Mouse (Mus musculus): ENCODE results near the gene Pdhx. TPM values are rescaled to one million over a fixed set of nuclear protein-coding genes. Genes with fewer than 3 reads are reported as not detected.

The Pdhx gene
- polyA plus RNA-seq, 1 experiment = 4.9 TPM

DNA sequence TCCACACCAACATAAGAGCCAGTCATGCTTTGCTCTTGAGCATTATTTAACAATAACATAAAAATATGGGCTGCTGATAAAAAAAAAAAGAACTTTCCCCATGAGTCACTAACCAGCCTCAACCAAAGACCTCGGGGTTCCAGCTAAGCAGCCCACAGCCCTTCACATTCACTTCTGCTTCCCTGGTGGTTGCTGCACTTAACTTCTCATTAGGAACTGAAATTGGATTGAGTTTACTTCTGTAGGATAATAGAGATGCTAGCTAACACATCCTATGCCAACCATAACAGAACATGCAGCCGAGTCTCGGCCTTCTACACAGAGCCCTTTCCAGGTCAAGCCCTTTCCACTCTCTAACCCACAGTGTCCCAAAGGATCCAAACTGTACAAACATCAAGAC is 65.1 kb downstream of the Pdhx start:
- WGBS = 81% methylated on average over 3 of the region's 3 CpGs
- no peak overlapping the region; the same call in 1 of the 2 replicates for H3K27ac ChIP-seq (ENCODE audit: insufficient read depth, low read depth, low read length)
- no peak overlapping the region for H3K4me3 ChIP-seq (ENCODE audit: low read depth, low read length)
- TF ChIP-seq CTCF (IDR thresholded peaks at IDR 0.05; ENCODE audit: extremely low read depth, insufficient read length, insufficient replicate concordance, low read depth, low read length) (no peak), POLR2A (IDR thresholded peaks at IDR 0.05; ENCODE audit: low read depth, low read length) (no peak)
- H3K4me1 ChIP-seq (ENCODE audit: control insufficient read depth, insufficient read depth, insufficient read length, low read length) = no peaks in the 10 kb centered on the region
- H3K27me3 ChIP-seq (ENCODE audit: control insufficient read depth, insufficient read depth, low read length) = no peaks in the 10 kb centered on the region
- no peaks in the 10 kb centered on the region for H3K36me3 ChIP-seq (ENCODE audit: control insufficient read depth, insufficient read depth, low read length)

DNA sequence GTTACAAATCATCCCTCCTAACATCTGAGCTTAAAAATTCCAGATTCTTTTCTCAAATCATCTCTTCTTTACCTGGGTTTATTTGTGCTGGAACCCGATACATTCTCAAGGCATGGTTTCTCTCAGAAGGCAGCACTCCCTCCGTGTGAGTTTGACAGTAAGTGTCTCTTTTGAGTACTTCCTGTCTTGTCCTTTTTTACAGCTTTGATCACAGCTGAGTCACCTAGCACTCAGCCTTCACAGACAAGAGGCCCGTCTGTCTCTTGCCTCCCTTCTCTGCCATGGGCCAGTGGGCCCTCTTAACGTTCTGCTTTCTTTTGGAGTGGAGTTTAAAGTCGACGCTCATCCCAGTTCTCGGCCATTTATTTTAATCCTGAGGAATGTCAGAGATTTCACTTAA is 68.7 kb downstream of the Pdhx start:
- WGBS = 65% methylated on average over 7 of the region's 7 CpGs
- H3K36me3 ChIP-seq (ENCODE audit: control insufficient read depth, insufficient read depth, low read length) = no peaks in the 10 kb centered on the region

DNA sequence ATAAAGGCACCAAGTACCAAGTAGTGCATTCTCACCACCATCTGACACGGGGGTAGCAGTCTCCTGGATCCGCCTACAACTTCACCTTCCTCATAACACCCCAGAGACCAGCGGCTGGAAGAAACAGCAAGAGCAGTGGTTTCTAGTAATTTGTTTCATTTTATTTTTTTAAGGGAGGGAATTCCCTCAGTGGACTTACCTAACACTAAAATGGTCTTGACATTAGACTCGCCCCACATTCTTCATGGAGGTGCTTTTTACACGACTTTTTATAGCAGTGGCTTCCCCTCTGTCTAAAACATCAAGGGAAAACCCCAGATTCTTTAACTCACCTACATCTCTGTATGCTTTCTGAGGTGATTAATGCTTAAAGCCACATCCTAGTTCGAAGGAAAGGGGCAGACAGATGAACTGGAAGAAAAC is 74.1 kb downstream of the Pdhx start:
- Histone ChIP-seq H3K36me3 (ENCODE audit: control insufficient read depth, insufficient read depth, low read length) (no peaks in the 10 kb centered on the region), H3K4me1 (ENCODE audit: control insufficient read depth, insufficient read depth, insufficient read length, low read length) (no peaks in the 10 kb centered on the region), H3K4me3 (ENCODE audit: low read depth, low read length) (no peak overlapping the region), H3K27ac (ENCODE audit: insufficient read depth, low read depth, low read length) (no peak overlapping the region), H3K27me3 (ENCODE audit: control insufficient read depth, insufficient read depth, low read length) (no peaks in the 10 kb centered on the region)
- no peak for TF ChIP-seq CTCF (IDR thresholded peaks at IDR 0.05; ENCODE audit: extremely low read depth, insufficient read length, insufficient replicate concordance, low read depth, low read length)
- no peak for TF ChIP-seq POLR2A (IDR thresholded peaks at IDR 0.05; ENCODE audit: low read depth, low read length)
- WGBS = 67% methylated on average over 6 of the region's 6 CpGs

More for the DNA sequence above, 68.7 kb downstream of the Pdhx start:
- Histone ChIP-seq H3K27ac (ENCODE audit: insufficient read depth, low read depth, low read length) (no peak overlapping the region), H3K27me3 (ENCODE audit: control insufficient read depth, insufficient read depth, low read length) (no peaks in the 10 kb centered on the region), H3K4me1 (ENCODE audit: control insufficient read depth, insufficient read depth, insufficient read length, low read length) (no peaks in the 10 kb centered on the region), H3K4me3 (ENCODE audit: low read depth, low read length) (no peak overlapping the region)
- TF ChIP-seq POLR2A (IDR thresholded peaks at IDR 0.05; ENCODE audit: low read depth, low read length) (no peak), CTCF (IDR thresholded peaks at IDR 0.05; ENCODE audit: extremely low read depth, insufficient read length, insufficient replicate concordance, low read depth, low read length) (no peak)

DNA sequence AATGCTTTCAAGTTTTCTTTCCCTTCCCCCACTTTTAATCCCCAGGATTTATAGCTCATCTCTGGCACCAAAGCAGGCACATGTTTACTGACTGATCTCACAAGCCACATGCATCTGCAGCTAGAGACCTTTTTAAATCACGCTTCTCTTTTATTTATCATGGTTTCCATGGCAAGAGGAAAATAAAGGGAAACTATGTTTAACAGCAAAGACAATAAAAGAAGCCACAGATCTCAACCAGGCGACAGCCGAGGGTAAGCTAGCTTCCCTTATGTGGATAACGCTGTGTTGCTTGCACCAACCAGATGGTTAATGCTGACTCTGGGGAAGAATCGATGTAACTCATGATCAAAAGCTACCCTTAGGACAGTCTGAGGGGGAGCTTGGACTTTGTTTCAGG is 75.0 kb downstream of the Pdhx start:
- no peak for TF ChIP-seq POLR2A (IDR thresholded peaks at IDR 0.05; ENCODE audit: low read depth, low read length)
- no peak for TF ChIP-seq CTCF (IDR thresholded peaks at IDR 0.05; ENCODE audit: extremely low read depth, insufficient read length, insufficient replicate concordance, low read depth, low read length)
- Histone ChIP-seq H3K4me3 (ENCODE audit: low read depth, low read length) (no peak overlapping the region), H3K27me3 (ENCODE audit: control insufficient read depth, insufficient read depth, low read length) (no peaks in the 10 kb centered on the region), H3K4me1 (ENCODE audit: control insufficient read depth, insufficient read depth, insufficient read length, low read length) (no peaks in the 10 kb centered on the region), H3K27ac (ENCODE audit: insufficient read depth, low read depth, low read length) (no peak overlapping the region), H3K36me3 (ENCODE audit: control insufficient read depth, insufficient read depth, low read length) (no peaks in the 10 kb centered on the region)
- 16% methylated on average over 5 of the region's 5 CpGs for WGBS

DNA sequence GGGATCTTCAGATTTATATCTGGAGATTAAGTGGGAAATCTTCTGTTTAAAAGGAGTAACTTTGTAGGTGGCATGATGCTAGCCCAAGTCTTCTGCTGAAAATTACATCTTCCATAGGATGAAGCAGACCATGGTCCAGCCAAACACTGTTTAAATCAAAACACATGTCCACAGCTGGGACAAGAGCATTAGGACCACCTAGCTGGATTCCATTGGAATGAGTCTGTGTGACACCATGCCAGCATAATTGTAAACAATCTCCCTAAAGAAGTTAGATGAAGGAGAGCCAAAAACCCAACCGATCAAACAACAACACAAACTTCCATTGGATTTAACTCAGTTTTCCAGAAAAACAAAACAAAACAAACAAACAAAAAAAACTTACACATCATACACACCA is 75.4 kb downstream of the Pdhx start:
- no peak overlapping the region for H3K27ac ChIP-seq (ENCODE audit: insufficient read depth, low read depth, low read length)
- H3K4me1 ChIP-seq (ENCODE audit: control insufficient read depth, insufficient read depth, insufficient read length, low read length) = no peaks in the 10 kb centered on the region
- H3K27me3 ChIP-seq (ENCODE audit: control insufficient read depth, insufficient read depth, low read length) = no peaks in the 10 kb centered on the region
- TF ChIP-seq POLR2A (IDR thresholded peaks at IDR 0.05; ENCODE audit: low read depth, low read length) (no peak), CTCF (IDR thresholded peaks at IDR 0.05; ENCODE audit: extremely low read depth, insufficient read length, insufficient replicate concordance, low read depth, low read length) (no peak)
- no peaks in the 10 kb centered on the region for H3K36me3 ChIP-seq (ENCODE audit: control insufficient read depth, insufficient read depth, low read length)
- no peak overlapping the region for H3K4me3 ChIP-seq (ENCODE audit: low read depth, low read length)
- WGBS = 77% methylated on average over 1 of the region's 1 CpGs

DNA sequence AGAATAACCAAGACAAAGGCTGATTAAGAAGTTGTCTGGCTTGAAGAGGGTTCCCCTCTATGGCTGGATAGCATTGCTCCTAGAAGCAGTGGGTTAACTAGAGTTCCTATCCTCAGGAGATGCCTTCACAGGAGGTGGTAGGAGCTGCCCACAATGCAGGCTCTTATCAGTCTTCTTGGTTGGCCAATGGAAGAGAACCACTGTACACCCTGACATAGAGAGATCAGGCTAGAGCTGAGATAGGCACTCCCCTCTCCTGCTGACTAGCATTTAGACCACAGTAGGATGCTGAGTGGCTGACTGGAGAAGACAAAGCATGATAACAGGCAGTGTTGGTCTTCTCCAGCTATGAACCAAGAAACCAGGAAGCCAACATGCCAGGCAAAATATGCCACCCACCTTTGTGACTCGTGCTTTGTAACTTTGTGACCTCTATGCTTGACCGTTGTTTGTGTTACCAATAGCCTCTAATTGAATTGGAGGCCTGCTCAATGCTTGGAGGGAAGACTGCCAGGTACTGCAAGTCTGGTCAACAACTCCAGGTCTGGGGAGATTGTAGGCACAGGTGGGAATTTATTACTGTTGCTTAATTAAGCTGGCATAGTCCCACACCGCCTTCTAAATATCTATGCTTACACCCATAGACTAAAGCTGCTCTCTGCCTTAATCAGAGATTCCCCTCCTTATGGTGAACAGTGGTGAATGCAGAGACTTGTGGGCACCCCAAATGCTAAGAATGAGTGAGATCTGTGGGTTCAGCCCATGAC is 79.3 kb downstream of the Pdhx start:
- Histone ChIP-seq H3K4me3 (ENCODE audit: low read depth, low read length) (no peak overlapping the region), H3K27ac (ENCODE audit: insufficient read depth, low read depth, low read length) (no peak overlapping the region), H3K4me1 (ENCODE audit: control insufficient read depth, insufficient read depth, insufficient read length, low read length) (no peaks in the 10 kb centered on the region), H3K27me3 (ENCODE audit: control insufficient read depth, insufficient read depth, low read length) (no peaks in the 10 kb centered on the region), H3K36me3 (ENCODE audit: control insufficient read depth, insufficient read depth, low read length) (no peaks in the 10 kb centered on the region)
- TF ChIP-seq POLR2A (IDR thresholded peaks at IDR 0.05; ENCODE audit: low read depth, low read length) (no peak), CTCF (IDR thresholded peaks at IDR 0.05; ENCODE audit: extremely low read depth, insufficient read length, insufficient replicate concordance, low read depth, low read length) (no peak)
- WGBS = 86% methylated on average over 3 of the region's 3 CpGs

DNA sequence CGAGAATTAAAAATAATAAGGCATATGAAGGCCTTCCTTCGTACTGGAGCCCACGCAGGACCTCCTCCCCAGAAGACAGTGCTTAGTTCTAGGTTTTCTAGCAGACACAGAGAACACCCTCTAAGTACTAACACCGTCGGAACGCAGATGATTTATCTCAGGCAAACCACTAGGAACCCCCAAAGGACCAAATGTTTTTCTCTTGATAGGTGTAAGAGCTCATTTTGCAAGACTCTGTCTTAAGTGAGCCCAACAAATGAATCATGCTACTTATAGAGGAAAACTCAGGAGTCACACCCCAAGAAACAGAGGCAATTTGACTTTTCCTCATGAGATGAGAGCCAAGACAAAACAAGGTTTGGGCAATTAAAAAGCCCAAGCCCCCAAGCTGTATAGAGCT is 80.9 kb downstream of the Pdhx start:
- H3K4me3 ChIP-seq (ENCODE audit: low read depth, low read length) = no peak overlapping the region
- no peaks in the 10 kb centered on the region for H3K27me3 ChIP-seq (ENCODE audit: control insufficient read depth, insufficient read depth, low read length)
- 89% methylated on average over 6 of the region's 6 CpGs for WGBS
- no peak for TF ChIP-seq CTCF (IDR thresholded peaks at IDR 0.05; ENCODE audit: extremely low read depth, insufficient read length, insufficient replicate concordance, low read depth, low read length)
- H3K27ac ChIP-seq (ENCODE audit: insufficient read depth, low read depth, low read length) = no peak overlapping the region
- no peaks in the 10 kb centered on the region for H3K4me1 ChIP-seq (ENCODE audit: control insufficient read depth, insufficient read depth, insufficient read length, low read length)
- H3K36me3 ChIP-seq (ENCODE audit: control insufficient read depth, insufficient read depth, low read length) = no peaks in the 10 kb centered on the region

All from small intestine, adult 2 months (tissue).